Mouse (Mus musculus): ENCODE measurements around the gene Stam. TPM values are rescaled to one million over a fixed set of nuclear protein-coding genes. Genes with fewer than 3 reads are reported as not detected.

The Stam gene
- polyA plus RNA-seq, 1 experiment from 2014 or later, result 38.6 TPM

DNA sequence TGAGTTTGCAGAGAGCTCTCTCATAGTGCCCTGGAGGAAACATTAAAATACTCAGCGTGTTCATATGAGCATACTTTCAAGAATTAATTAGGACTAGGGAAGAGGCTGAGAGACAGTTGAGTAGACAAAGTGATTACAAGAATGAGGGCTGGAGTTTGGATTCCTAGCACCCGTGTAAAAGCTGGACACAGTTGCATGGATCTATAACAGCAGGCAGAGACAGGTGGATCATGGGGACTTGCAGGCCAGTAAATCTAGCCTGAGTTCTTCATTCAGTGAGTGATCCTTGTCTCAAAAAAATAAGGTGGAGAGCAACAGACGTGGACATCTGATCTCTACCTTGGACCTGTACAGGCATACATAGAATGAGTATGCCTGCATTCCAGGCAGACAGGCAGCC lies 85.1 kb downstream of the Stam start:
- H3K36me3 ChIP-seq (ENCODE audit: insufficient read depth, low read length), result no peaks in the 10 kb centered on the region
- H3K27ac ChIP-seq, result no peak overlapping the region
- TF ChIP-seq CTCF (IDR thresholded peaks at IDR 0.05; ENCODE audit: low read depth), result no peak
- no peaks in the 10 kb centered on the region for H3K27me3 ChIP-seq (ENCODE audit: insufficient read depth, low read length)
- no peak overlapping the region for H3K9ac ChIP-seq (ENCODE audit: low read depth, low read length)
- WGBS, result 66% methylated on average over 3 of the region's 3 CpGs
- no peaks in the 10 kb centered on the region for H3K4me1 ChIP-seq (replicated peaks; ENCODE audit: insufficient read depth, low read length)
- no peak for ATAC-seq (replicated peaks; ENCODE audit: low FRiP score, low read depth)
- no peak overlapping the region for H3K4me3 ChIP-seq (replicated peaks; ENCODE audit: low read depth, low read length)
- no peaks in the 10 kb centered on the region for H3K9me3 ChIP-seq (replicated peaks; ENCODE audit: low read length)
- no peak for DNase-seq (ENCODE audit: low spot score)
- H3K4me2 ChIP-seq (ENCODE audit: low read length), result no peak overlapping the region

DNA sequence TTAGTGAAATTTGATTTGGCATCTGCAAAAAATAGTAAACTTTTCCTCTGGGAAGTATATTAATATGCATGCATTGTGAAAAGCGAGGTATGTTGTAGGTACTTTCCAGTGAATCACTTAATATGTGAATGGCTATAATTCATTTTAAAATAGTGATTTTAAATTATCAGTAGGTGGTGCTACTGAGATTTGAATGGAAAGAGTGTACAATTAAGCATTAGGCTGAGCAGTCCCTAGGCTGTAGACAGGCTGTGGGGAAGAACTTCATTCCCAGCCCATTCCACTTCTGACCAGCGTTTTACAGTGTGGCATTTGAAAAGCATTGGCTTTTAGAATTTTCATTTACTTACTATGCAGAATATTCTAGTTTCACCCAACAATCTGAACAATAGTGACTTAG lies 85.9 kb downstream of the Stam start:
- 81% methylated on average over 2 of the region's 2 CpGs for WGBS
- Histone ChIP-seq H3K4me1 (replicated peaks; ENCODE audit: insufficient read depth, low read length) (no peaks in the 10 kb centered on the region), H3K36me3 (ENCODE audit: insufficient read depth, low read length) (no peaks in the 10 kb centered on the region), H3K4me3 (replicated peaks; ENCODE audit: low read depth, low read length) (no peak overlapping the region), H3K27ac (no peak overlapping the region), H3K9ac (ENCODE audit: low read depth, low read length) (no peak overlapping the region), H3K9me3 (replicated peaks; ENCODE audit: low read length) (no peaks in the 10 kb centered on the region), H3K4me2 (ENCODE audit: low read length) (no peak overlapping the region), H3K27me3 (ENCODE audit: insufficient read depth, low read length) (no peaks in the 10 kb centered on the region)
- peak; percentile 48; the same call in 1 of the 2 replicates for TF ChIP-seq CTCF (IDR thresholded peaks at IDR 0.05; ENCODE audit: low read depth)
- ATAC-seq (replicated peaks; ENCODE audit: low FRiP score, low read depth) (no peak), DNase-seq (ENCODE audit: low spot score) (peak; percentile 36)

DNA sequence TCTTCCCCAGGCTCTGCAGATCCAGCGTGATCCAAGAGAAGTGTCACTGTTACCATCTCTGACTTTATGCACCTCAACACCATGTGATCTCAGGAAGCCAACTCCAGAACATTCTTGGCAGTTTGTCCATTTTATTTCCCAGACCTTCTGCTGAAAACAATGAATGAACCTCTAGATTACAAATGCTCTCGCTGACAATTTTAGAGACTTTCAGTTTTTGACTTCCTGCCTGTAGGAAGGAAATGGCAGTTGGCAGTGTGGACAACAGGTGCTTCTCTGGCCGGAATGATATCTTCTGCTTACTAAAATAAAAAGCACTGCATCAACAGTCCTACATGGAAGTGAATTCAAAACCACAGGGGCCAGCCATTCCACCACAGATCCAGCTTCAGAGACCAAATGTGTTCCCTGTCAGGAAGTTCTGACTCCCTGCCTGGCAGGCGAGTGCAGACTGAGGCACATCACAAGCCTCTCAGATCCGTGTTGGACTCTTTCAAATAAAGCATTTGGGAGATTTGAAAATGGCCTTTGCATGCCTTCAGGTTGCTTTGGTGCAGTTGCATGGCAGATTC lies 90.6 kb downstream of the Stam start:
- Histone ChIP-seq H3K4me3 (replicated peaks; ENCODE audit: low read depth, low read length) (no peak overlapping the region), H3K36me3 (ENCODE audit: insufficient read depth, low read length) (no peaks in the 10 kb centered on the region), H3K27me3 (ENCODE audit: insufficient read depth, low read length) (no peaks in the 10 kb centered on the region), H3K9me3 (replicated peaks; ENCODE audit: low read length) (no peaks in the 10 kb centered on the region), H3K4me1 (replicated peaks; ENCODE audit: insufficient read depth, low read length) (no peaks in the 10 kb centered on the region), H3K4me2 (ENCODE audit: low read length) (no peak overlapping the region), H3K9ac (ENCODE audit: low read depth, low read length) (no peak overlapping the region), H3K27ac (no peak overlapping the region)
- DNase-seq (ENCODE audit: low spot score) (peak; percentile 24), ATAC-seq (replicated peaks; ENCODE audit: low FRiP score, low read depth) (no peak)
- no peak for TF ChIP-seq CTCF (IDR thresholded peaks at IDR 0.05; ENCODE audit: low read depth)
- WGBS, result 72% methylated on average over 5 of the region's 5 CpGs

DNA sequence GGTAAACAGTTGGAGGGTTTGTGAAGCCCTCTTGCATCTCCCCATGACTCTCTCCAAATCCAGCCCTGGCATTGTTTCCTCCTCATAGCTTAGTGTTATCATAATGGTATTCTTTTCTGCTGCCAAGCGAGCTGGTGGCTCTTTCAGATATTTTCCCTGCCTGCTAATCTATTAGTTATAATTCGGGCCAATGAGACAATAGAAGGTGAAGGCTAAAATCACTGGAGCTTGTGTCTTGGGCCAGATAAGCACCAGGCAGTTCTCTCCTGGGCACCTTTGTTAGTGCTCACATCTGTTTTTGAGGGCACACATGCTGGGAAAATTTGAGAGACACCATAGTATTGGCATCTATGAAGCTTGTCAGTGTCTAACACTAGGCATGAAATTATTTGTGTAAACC lies 91.2 kb downstream of the Stam start:
- H3K4me2 ChIP-seq (ENCODE audit: low read length), result no peak overlapping the region
- no peak overlapping the region for H3K27ac ChIP-seq
- H3K4me3 ChIP-seq (replicated peaks; ENCODE audit: low read depth, low read length), result no peak overlapping the region
- no peak for ATAC-seq (replicated peaks; ENCODE audit: low FRiP score, low read depth)
- H3K36me3 ChIP-seq (ENCODE audit: insufficient read depth, low read length), result no peaks in the 10 kb centered on the region
- H3K9ac ChIP-seq (ENCODE audit: low read depth, low read length), result no peak overlapping the region
- DNase-seq (ENCODE audit: low spot score), result no peak
- H3K27me3 ChIP-seq (ENCODE audit: insufficient read depth, low read length), result no peaks in the 10 kb centered on the region
- H3K9me3 ChIP-seq (replicated peaks; ENCODE audit: low read length), result no peaks in the 10 kb centered on the region
- WGBS, result 80% methylated on average over 2 of the region's 2 CpGs
- no peak for TF ChIP-seq CTCF (IDR thresholded peaks at IDR 0.05; ENCODE audit: low read depth)
- H3K4me1 ChIP-seq (replicated peaks; ENCODE audit: insufficient read depth, low read length), result no peaks in the 10 kb centered on the region

DNA sequence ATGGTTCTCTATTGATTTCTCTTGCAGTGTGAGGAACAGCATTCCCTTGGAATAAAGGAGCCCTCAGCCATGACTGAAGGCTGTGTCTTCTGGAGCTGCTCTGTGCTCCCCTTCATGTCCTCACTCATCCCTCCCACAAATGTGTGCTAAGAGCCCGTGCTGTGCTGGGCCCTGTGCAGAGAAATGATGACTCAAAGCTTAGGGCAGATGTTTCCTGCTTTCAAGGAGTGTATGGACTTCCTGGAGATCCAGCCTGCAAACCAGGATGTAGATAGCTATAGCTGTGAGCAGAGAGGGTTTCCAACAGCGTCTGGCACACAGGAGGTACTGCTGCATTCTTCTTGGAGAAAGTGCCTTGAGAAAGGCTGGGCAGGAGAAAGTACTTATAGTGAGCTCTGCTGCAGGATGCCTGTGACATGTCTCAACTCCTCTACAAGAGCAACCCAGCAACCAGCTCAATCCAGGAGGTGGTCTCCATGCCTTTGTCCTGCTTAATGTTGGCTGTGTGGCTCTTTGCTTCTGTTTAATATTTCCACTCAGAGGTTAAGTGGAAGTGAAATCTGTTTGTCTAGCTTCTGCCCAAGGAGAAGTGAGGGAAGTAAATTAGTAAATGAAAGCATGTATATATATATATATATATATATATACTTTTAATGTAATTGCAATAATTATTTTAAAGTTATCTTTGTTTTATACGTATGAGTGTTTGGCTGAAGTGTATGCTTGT lies 91.9 kb downstream of the Stam start:
- no peak overlapping the region for H3K9ac ChIP-seq (ENCODE audit: low read depth, low read length)
- H3K4me2 ChIP-seq (ENCODE audit: low read length), result no peak overlapping the region
- H3K9me3 ChIP-seq (replicated peaks; ENCODE audit: low read length), result no peaks in the 10 kb centered on the region
- DNase-seq (ENCODE audit: low spot score) (peak; percentile 47), ATAC-seq (replicated peaks; ENCODE audit: low FRiP score, low read depth) (peak; percentile 76; the same call in 1 of the 2 replicates)
- TF ChIP-seq CTCF (IDR thresholded peaks at IDR 0.05; ENCODE audit: low read depth), result no peak
- no peak overlapping the region for H3K27ac ChIP-seq
- H3K4me3 ChIP-seq (replicated peaks; ENCODE audit: low read depth, low read length), result no peak overlapping the region
- no peaks in the 10 kb centered on the region for H3K36me3 ChIP-seq (ENCODE audit: insufficient read depth, low read length)
- H3K4me1 ChIP-seq (replicated peaks; ENCODE audit: insufficient read depth, low read length), result no peaks in the 10 kb centered on the region
- WGBS, result 73% methylated on average over 3 of the region's 3 CpGs
- no peaks in the 10 kb centered on the region for H3K27me3 ChIP-seq (ENCODE audit: insufficient read depth, low read length)

DNA sequence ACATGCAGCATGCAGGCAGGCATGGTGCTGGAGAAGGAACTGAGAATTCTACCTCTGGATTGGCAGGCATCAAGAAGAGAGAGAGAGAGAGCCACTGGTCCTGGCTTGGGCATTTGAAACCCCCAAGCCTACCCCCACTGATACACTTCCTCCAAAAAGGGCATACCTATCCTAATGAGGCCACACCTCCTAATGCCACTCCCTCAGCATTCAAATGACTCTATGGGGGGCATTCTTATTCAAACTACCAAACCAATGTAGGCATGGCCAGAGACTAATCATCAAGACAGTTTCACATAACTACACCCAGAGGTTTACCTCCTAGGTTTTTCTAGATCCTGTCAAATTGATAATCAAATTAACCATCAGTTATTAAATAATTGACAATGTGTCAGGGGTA lies 93.8 kb downstream of the Stam start:
- DNase-seq (ENCODE audit: low spot score) (no peak), ATAC-seq (replicated peaks; ENCODE audit: low FRiP score, low read depth) (no peak)
- Histone ChIP-seq H3K36me3 (ENCODE audit: insufficient read depth, low read length) (no peaks in the 10 kb centered on the region), H3K9ac (ENCODE audit: low read depth, low read length) (no peak overlapping the region), H3K4me3 (replicated peaks; ENCODE audit: low read depth, low read length) (no peak overlapping the region), H3K27ac (no peak overlapping the region), H3K4me1 (replicated peaks; ENCODE audit: insufficient read depth, low read length) (no peaks in the 10 kb centered on the region), H3K27me3 (ENCODE audit: insufficient read depth, low read length) (no peaks in the 10 kb centered on the region), H3K4me2 (ENCODE audit: low read length) (no peak overlapping the region), H3K9me3 (replicated peaks; ENCODE audit: low read length) (no peaks in the 10 kb centered on the region)
- no peak for TF ChIP-seq CTCF (IDR thresholded peaks at IDR 0.05; ENCODE audit: low read depth)

Data from kidney, postnatal 0 days (tissue).